ENCODE assay signal across 8 mouse cellular contexts in the genomic region with DNA sequence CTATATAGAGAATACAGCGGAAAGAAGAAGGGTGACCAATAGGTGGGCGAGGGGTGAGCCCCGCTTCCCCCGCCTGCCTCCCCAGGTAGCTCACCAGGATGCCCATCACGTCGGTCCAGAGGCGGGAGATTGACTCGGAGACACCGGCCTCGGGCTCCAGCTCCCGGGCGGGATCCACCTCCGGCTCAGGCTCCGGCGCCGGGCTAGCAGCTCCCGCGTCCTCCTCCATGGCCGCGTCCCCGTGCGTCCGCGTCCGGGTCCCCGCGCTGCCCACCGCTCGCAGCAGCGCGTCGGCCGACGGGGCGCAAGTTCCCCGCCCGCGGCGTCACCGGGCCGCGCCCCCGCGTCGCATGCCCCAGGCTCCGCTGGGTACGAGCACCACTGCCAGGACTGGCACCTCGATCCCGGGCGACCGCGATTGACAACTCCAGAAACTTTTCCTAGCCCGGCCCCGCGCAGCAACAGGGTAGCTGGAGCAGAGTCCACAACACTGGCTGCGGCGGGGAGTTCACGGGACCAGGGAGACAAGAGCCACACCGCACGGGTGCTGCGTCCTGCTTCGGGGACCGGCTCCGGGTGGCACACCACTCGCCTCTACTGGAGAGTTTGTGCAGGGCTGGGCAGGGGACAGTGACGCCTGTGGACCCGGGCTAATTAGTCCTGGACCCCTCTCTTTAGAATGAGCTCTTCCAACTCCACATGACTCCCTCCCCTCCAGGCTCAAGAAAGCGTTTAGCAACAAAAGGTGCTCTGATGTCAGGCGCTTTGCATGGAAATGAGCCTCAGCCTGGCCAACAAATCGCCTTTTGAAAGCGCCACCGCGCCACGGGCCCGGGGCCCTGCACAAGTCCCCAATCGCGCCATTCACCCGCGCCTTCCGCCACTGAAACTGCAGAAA. TPM values are rescaled to one million over a fixed set of nuclear protein-coding genes. Genes with fewer than 3 reads are reported as not detected.
DNase-seq lines count a peak whose midpoint lies in the region; ATAC-seq lines count a peak whose summit lies in the region.

Sash1 (minus strand) TSS at position 441 of the 898 bp plus-strand sequence.

- peak; percentile 93 for DNase-seq in adrenal gland, adult 2 months
- peak; percentile 94 for DNase-seq in embryo, embryonic 10 days (ENCODE audit: low spot score)
- DNase-seq in gastrocnemius, postnatal 25 days: peak; percentile 81
- DNase-seq in induced T-regulatory cell, adult 2 months (ENCODE audit: low read depth): peak; percentile 2
- DNase-seq in left cerebral cortex, adult 9 months (ENCODE audit: low spot score in 2 of 2): peak; percentile 30 to 67
- DNase-seq in right cerebral cortex, postnatal 10 days (ENCODE audit: low spot score in 2 of 2): peak; percentile 86 to 87
- DNase-seq in urinary bladder, postnatal 10 days (ENCODE audit: low spot score): peak; percentile 46

- ATAC-seq in megakaryocyte, adult 5-6 weeks (ENCODE audit: poor library complexity, severe bottlenecking): peak; percentile 73

RNA-seq across cellular contexts. Expression of gene Sash1, which starts in this region (rescaled TPM):
- total RNA-seq in adrenal gland, adult 2 months (2021): 10 to 100 TPM; 25.1 to 36.0 TPM
- 13.7 and 25.0 TPM in 2 replicates for polyA plus RNA-seq in adrenal gland, adult 2 months (2012; rRNA removed)
- total RNA-seq in gastrocnemius, postnatal 25 days (2021): 10 to 100 TPM; 13.4 to 16.9 TPM
- total RNA-seq in megakaryocyte, adult 5-6 weeks (2015): 5.6 and 6.3 TPM in 2 replicates
- total RNA-seq in megakaryocyte, adult 5-6 weeks (2017): 4.1 and 5.3 TPM in 2 replicates

Comparison
In these comparisons a context has a peak if more than half of its experiments do, and no peak if none do; other contexts are left out.
1. Peak in every context shown above with its lines: DNase-seq and ATAC-seq.
2. DNase-seq: peak in every context shown above with its lines; median percentile 94 in embryo, embryonic 10 days; 93 in adrenal gland, adult 2 months; 86 in right cerebral cortex, postnatal 10 days; 81 in gastrocnemius, postnatal 25 days; 48 in left cerebral cortex, adult 9 months; 46 in urinary bladder, postnatal 10 days; 2 in induced T-regulatory cell, adult 2 months.